Mouse (Mus musculus) embryonic facial prominence, embryonic 12.5 days (tissue): ENCODE data around the gene Mut. TPM values are rescaled to one million over a fixed set of nuclear protein-coding genes. Genes with fewer than 3 reads are reported as not detected.

Experiments used
- ATAC-seq: fragments of 200-750 bp; cut with Nextera tagmentation; 2 replicates; pipeline ENCODE4 v1.8.0; 2017; ENCODE audit not compliant: insufficient number of reproducible peaks, insufficient read depth, low FRiP score, low TSS enrichment
- H3K27ac ChIP-seq: fragments of 300-500 bp; sonication (generic); 2 replicates; pipeline ENCODE4 v1.5.1; 2016; ENCODE audit warnings: mild to moderate bottlenecking
- H3K27me3 ChIP-seq: fragments of 300-500 bp; sonication (generic); 2 replicates; pipeline ENCODE4 v1.6.1; 2016; ENCODE audit warnings: mild to moderate bottlenecking, moderate library complexity
- H3K36me3 ChIP-seq: fragments of 300-500 bp; sonication (generic); 2 replicates; pipeline ENCODE4 v1.6.1; 2016; ENCODE audit warnings: mild to moderate bottlenecking
- H3K4me1 ChIP-seq: fragments of 300-500 bp; sonication (generic); 2 replicates; pipeline ENCODE4 v1.6.1; 2016
- H3K4me2 ChIP-seq: fragments of 300-500 bp; sonication (generic); replicated peaks from 2 replicates; pipeline ENCODE4 v1.6.1; 2016; ENCODE audit warnings: mild to moderate bottlenecking, moderate library complexity
- H3K4me3 ChIP-seq: fragments of 300-500 bp; sonication (generic); 2 replicates; pipeline ENCODE4 v1.5.1; 2016; ENCODE audit warnings: mild to moderate bottlenecking
- H3K9ac ChIP-seq: fragments of 300-500 bp; sonication (generic); 2 replicates; pipeline ENCODE4 v1.6.1; 2016; ENCODE audit warnings: mild to moderate bottlenecking, moderate library complexity
- H3K9me3 ChIP-seq: fragments of 300-500 bp; sonication (generic); 2 replicates; pipeline ENCODE4 v1.6.1; 2016; ENCODE audit warnings: mild to moderate bottlenecking, moderate library complexity
- WGBS: fragments of 180-500 bp; shearing (Covaris S2); methylation state at CpG from one replicate; pipeline ENCODE4 v1.1.7; 2016; 5-methylcytosine and 5-hydroxymethylcytosine counted together
- polyA plus RNA-seq: library from polyadenylated mRNA; unstranded; fragments of >200 nt; fragmentation: Nextera tagmentation; extraction: Ambion mirVana; gene quantifications from 2 replicates; pipeline ENCODE4 v1.2.1, GENCODE M21; 2016

The Mut gene
- polyA plus RNA-seq, 1 experiment from 2014 or later = 34.6 TPM

GRCm38 (mm10) chr17:40948518-40948917 is 14.0 kb downstream of the Mut start:
- WGBS = 87% methylated on average over 3 of the region's 3 CpGs
- peaks cover 31% of the 10 kb centered on the region for H3K36me3 ChIP-seq
- no peak overlapping the region for H3K4me3 ChIP-seq

GRCm38 (mm10) chr17:40977914-40978313 is 43.4 kb downstream of the Mut start:
- Histone ChIP-seq H3K27ac (no peak overlapping the region), H3K36me3 (no peaks in the 10 kb centered on the region), H3K4me1 (no peaks in the 10 kb centered on the region), H3K9me3 (no peaks in the 10 kb centered on the region), H3K4me3 (no peak overlapping the region), H3K9ac (no peak overlapping the region), H3K27me3 (no peaks in the 10 kb centered on the region), H3K4me2 (no peak overlapping the region)
- 70% methylated on average over 11 of the region's 11 CpGs for WGBS
- no peak for ATAC-seq

More at GRCm38 (mm10) chr17:40948518-40948917, 14.0 kb downstream of the Mut start:
- Histone ChIP-seq H3K27ac (no peak overlapping the region), H3K4me2 (no peak overlapping the region), H3K9me3 (no peaks in the 10 kb centered on the region), H3K4me1 (no peaks in the 10 kb centered on the region), H3K9ac (no peak overlapping the region), H3K27me3 (no peaks in the 10 kb centered on the region)
- no peak for ATAC-seq

- Histone ChIP-seq H3K27ac (no peak overlapping the region), H3K9me3 (no peaks in the 10 kb centered on the region), H3K4me2 (no peak overlapping the region), H3K9ac (no peak overlapping the region), H3K36me3 (no peaks in the 10 kb centered on the region), H3K27me3 (no peaks in the 10 kb centered on the region), H3K4me1 (no peaks in the 10 kb centered on the region), H3K4me3 (no peak overlapping the region)
- ATAC-seq = no peak
- 73% methylated on average over 3 of the region's 3 CpGs for WGBS
Observed at GRCm38 (mm10) chr17:40992102-40992501, 57.6 kb downstream of the Mut start.

Other genes starting within 250 kb of the Mut start
- not detected in 2 replicates for gene Esp1, start 207.6 kb upstream of the Mut start, polyA plus RNA-seq
- 0.12 TPM in 1 of 2 replicates, not detected in the other for gene Crisp2, start 127.7 kb upstream of the Mut start, polyA plus RNA-seq
- gene Rhag, start 123.6 kb upstream of the Mut start, polyA plus RNA-seq = 2.4 and 2.9 TPM in 2 replicates
- 1.4 and 1.5 TPM in 2 replicates for gene 9130008F23Rik, start 54.1 kb upstream of the Mut start, polyA plus RNA-seq
- 0.23 and 0.38 TPM in 2 replicates for gene Glyatl3, start 20.3 kb upstream of the Mut start, polyA plus RNA-seq
- gene Cenpq, start 362 bp downstream of the Mut start, polyA plus RNA-seq = 28.6 and 29.0 TPM in 2 replicates